Mouse (Mus musculus) gastrocnemius, postnatal 25 days (tissue): Measurements from ENCODE around the gene C1s1. TPM values are rescaled to one million over a fixed set of nuclear protein-coding genes. Genes with fewer than 3 reads are reported as not detected.
"Not testable (repeated sequence)": the region's sequence is repeated elsewhere in the genome, so short reads cannot be mapped to it uniquely, and the experiment has no call there.

ENCODE experiments used
- DNase-seq: peaks from one replicate; pipeline ENCODE4 v3.0.0; 2022
- total RNA-seq, 2 experiments: library from RNA; stranded (reverse); gene quantifications; 1 replicate in 1 of 2; 2 replicates in 1 of 2; pipeline ENCODE4 v1.2.3; 2021

The C1s1 gene
- total RNA-seq, 2 experiments from 2014 or later: 16.5 to 20.8 TPM

DNA sequence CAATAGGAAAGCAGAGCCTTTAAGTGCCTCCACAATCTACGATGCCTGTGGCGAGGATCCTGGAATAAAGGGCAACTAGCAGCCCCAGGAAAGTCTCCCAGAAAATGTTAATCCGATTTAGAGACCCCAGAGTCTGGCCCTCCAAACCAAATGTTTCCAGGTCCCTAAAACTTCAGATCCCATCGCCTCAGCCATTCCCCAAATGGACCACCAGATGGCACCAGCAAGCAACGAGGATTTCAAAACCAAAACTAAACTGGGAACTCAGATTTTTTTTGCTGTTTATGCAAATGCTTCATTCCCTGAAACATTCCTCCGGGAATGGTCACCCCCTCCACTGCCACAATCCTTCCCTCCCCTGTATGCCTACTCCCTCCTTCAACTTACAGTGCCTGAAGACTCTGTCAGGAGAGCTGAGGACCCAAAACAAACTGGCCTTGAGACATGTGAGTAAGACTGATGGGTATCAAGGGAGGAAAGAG, 29.8 kb downstream of the C1s1 start, which contains the start of gene C1ra:
Gene C1ra (plus strand): TSS at position 51 of the 482 bp plus-strand sequence.
- DNase-seq: peak; percentile 41

DNA sequence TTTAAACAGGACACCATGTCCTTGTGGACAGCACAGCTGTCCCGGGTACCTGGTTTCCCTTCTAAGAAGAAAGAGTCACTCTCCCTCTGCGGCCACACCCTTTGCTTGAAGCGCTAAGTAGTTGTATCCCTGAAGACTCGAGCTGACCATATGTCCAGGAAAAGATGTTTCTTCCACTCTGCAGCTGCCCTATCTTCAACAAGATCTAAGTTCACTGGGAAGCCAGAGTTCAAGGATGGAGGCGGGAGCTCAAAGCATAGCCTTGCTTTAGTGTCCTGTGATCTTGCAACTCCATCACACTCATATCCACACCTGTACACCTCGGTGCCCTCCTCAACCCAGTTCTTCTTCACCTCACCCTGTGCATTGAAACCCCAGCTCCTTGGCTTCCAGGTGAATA, 30.2 kb downstream of the C1s1 start:
- no peak for DNase-seq

GRCm38 (mm10) chr6:124509192-124509591, 33.0 kb downstream of the C1s1 start:
- DNase-seq: not testable (repeated sequence)

DNA sequence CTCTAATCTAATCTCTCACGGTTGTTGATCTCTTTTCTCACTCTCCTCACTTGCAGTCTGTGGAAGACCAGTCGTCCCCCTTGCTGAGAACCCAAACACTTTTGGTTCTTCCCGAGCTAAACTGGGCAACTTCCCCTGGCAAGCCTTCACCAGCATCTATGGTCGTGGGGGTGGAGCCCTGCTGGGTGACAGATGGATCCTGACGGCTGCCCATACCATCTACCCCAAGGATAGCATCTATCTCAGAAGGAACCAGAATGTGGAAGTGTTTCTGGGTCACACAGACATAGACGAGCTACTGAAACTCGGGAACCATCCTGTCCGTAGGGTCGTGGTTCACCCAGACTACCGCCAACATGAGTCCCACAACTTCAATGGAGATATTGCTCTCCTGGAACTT, 33.9 kb downstream of the C1s1 start:
- DNase-seq: no peak

DNA sequence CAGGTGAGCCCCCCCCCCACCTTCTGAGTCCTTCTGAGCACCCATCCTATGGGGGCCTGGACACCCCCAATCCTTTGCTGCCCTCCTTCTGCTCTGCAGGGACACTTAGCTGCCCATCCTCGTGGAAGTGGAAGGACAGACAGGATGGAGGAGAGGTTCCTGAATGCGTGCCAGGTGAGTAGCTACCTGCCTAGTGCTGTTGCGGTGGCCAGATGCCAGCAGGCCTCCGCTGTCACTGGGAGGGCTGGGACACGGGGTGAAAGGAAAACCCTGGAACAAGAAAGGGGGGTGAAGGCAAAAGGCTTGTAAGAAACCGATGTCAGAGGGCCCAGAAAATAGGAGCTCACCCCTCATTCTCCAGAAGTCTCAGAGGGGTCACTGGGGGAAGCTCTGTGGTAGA, 35.2 kb downstream of the C1s1 start:
- no peak for DNase-seq

- no peak for DNase-seq
Observed at GRCm38 (mm10) chr6:124505028-124505427, 37.1 kb downstream of the C1s1 start.

DNA sequence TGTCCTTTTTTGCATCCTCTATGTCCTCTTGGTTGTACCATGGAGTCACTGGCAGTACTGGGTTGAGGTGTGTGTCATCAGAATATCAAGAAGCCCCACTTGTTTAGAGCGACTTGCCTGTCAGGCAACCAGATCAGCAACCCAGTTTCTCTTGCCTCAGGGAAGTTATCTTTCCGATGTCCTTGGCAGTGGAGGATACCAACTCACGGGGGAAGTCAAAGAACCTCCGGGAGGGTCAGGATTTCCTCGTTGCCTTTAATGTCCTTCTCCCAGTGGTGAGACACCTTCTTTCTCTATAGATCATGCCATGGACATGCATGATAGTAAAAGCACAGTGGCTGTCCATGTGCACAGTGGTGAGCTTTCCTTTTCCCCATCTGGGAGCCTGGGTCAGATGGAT, 40.1 kb downstream of the C1s1 start:
- no peak for DNase-seq

DNA sequence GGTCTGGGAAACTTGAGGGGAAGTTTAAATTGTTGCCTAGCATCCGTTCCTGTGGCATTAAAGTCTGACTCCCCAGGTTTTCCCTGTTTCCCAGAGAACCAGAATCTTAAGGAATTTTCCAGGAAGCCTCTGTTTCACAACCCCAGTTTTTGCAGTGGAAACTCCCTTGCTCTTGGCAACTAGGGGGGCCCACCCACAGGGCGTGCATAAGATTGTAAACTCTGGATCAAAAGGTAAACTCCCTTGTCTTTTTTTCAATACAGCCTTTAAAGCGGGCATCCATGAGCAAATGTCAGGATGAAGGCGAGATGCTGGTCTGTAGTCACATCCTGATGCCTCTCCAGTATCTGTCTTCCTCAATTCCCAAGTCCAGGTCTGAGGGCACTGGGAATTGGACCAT, 40.7 kb downstream of the C1s1 start:
- peak; percentile 50 for DNase-seq

- DNase-seq: no peak
Observed at GRCm38 (mm10) chr6:124499914-124500566, 42.1 kb downstream of the C1s1 start.

DNA sequence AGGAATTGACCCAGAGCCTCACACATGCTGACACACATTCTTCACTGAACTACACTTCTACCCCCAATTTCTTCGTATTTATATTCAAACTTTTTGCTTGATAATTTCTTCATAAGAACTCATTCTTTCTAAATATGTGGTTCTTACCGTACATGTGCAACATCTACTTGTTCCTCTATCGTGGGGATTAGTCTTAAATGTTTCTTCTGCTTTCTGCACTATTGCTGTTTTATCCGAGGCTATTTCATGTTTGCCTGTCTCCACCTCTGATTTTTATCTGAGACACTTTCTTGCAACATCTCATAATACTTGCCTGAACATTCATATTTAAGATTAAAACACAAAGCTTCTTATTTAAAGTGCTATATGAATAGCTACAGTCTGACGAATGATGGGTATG, 46.1 kb downstream of the C1s1 start:
- DNase-seq: no peak

DNA sequence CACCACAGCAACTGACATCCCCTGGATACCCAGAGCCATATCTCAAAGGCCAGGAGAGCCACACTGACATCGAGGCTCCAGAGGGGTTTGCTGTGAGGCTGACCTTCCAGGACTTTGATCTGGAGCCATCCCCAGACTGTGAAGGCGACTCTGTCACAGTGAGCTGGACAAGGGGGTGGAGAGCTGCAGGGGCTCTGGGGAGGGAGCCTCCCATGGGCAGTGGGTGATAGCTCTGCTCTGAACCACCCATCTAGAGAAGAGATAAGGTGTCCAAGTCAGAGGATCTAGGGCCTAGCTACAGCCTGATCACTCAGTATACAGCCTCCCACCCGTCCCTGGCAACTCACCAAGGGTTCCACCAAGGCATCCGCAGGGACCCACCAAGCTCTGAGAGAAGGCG, 48.3 kb downstream of the C1s1 start:
- DNase-seq: no peak

GRCm38 (mm10) chr6:124492842-124493561, 49.2 kb downstream of the C1s1 start, which contains the start of gene C1rl:
Gene C1rl (plus strand): TSS chr6:124493113.
- DNase-seq: peak; percentile 87

- DNase-seq: no peak
Observed at GRCm38 (mm10) chr6:124491427-124491826, 50.7 kb downstream of the C1s1 start.

GRCm38 (mm10) chr6:124488952-124489351, 53.2 kb downstream of the C1s1 start:
- DNase-seq: no peak

DNA sequence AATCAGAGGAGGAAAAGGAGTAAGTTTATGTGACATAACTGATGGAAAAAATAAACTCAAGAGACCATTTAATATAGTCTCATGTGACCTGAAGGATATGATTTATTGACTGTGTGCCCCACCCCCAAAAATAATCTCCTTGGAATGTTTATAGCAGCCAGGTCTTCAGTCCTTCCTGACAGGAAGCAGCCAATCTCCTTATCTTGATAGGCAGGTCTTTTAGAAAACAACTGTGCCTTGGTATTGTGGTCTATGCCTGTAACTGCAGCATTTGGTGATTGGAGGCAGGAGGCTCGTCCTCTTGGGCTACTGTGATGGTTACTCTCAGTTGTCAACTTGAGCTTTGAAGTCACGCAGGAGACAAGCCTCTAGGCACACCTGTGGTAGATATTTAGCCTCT, 54.6 kb downstream of the C1s1 start:
- no peak for DNase-seq

- no peak for DNase-seq
Observed at GRCm38 (mm10) chr6:124485414-124486144, 56.6 kb downstream of the C1s1 start.

DNA sequence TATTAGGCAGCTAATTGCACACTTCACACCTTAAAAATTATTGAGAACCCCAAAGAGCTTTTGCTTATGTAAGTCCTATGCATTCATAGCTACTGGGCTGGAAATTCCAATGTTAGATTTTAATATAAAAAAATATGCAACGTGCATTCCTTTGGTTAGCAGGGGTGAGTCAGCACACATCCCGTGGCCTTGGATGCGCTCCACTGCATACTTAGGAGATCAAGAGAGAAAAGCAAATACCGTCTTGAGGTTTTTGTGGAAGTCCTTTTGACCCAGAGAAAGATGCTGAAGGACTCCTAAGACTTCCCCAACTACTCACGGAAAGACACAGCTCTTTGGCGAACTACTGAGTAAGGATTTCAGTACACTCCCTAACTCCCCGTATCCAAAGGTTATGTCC, 57.3 kb downstream of the C1s1 start:
- no peak for DNase-seq

DNA sequence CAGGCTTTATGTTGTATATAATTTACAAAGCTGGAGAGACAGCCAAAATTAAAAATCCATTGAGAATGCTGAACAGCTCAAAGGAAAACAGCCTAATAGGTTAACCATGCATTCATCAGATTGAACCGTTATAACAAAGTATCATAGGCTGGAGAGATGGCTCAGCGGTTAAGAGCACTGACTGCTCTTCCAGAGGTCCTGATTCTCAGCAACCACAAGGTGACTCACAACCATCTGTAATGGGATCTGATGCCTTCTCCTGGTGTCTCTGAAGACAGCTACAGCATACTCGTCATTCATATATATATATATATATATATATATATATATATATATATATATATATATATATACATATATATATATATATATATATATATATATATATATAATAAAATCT, 58.3 kb downstream of the C1s1 start:
- DNase-seq: not testable (repeated sequence)

DNA sequence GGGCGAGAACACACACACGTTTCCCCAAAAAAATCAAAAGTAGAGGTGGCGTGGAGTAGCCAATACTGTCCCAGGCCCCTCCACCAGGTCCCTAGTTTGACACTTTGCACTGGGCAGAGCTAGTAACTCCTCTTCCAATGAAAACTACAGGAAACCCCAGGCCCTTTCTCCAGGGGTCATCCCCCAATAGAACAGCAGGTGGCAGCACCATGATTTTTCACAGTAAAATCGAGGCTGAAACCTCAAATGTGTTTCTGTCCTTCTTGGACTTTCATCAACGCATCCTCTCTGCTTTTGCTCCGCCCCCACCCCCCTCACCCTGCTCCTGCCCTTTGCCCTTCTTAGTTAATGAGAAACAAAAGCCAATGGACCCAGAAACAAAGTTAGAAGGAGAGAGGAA, 60.6 kb downstream of the C1s1 start:
- DNase-seq: no peak
